Mouse (Mus musculus) CH12.LX (cell line): ENCODE measurements around the gene Spc24. TPM values are rescaled to one million over a fixed set of nuclear protein-coding genes. Genes with fewer than 3 reads are reported as not detected.
A peak's percentile ranks its signal among the peaks of the same experiment; 100 is the strongest.

ENCODE experiments used
- DNase-seq: peaks from one replicate; pipeline ENCODE4 v3.0.0-alpha.2; 2013; ENCODE audit errors: extremely low read depth
- H3K27ac ChIP-seq: 2 replicates; pipeline ENCODE4 v1.5.1; 2012; ENCODE audit warnings: low read depth, mild to moderate bottlenecking, control low read depth, moderate library complexity; ENCODE audit not compliant: insufficient read depth
- H3K27me3 ChIP-seq: replicated peaks from 2 replicates; pipeline ENCODE3; 2012; ENCODE audit warnings: inconsistent platforms
- H3K36me3 ChIP-seq, 2 experiments: replicated peaks in 1 of 2; 2 replicates each; pipeline versions ENCODE3 to v1.6.1; 2012; ENCODE audit warnings: inconsistent platforms in 1 of 2, low read length in 1 of 2, mild to moderate bottlenecking in 1 of 2, mixed read lengths in 1 of 2, moderate library complexity in 1 of 2; ENCODE audit not compliant: control insufficient read depth in 1 of 2, insufficient read depth in 1 of 2
- H3K4me1 ChIP-seq, 2 experiments: 2 replicates each; pipeline ENCODE4 v1.6.1; 2012; ENCODE audit warnings: inconsistent platforms in 1 of 2, moderate library complexity in 1 of 2; ENCODE audit not compliant: insufficient read depth in 2 of 2, control insufficient read depth in 1 of 2
- H3K4me2 ChIP-seq: 2 replicates; pipeline ENCODE4 v1.6.1; 2012; ENCODE audit warnings: low read depth, mild to moderate bottlenecking, control low read depth; ENCODE audit not compliant: poor library complexity, insufficient read depth, severe bottlenecking
- H3K4me3 ChIP-seq, 3 experiments: fragments of 150-350 bp in 1 of 3; sonication (generic) in 1 of 3; replicated peaks in 1 of 3; 2 replicates each; pipeline versions ENCODE3 to v1.5.1; 2011 to 2012; ENCODE audit warnings: low read depth in 2 of 3, low read length in 2 of 3, mild to moderate bottlenecking in 2 of 3, moderate library complexity in 2 of 3, control low read depth in 1 of 3, improper control_type of control experiment in 1 of 3, inconsistent platforms in 1 of 3, mixed read lengths in 1 of 3; ENCODE audit not compliant: poor library complexity in 1 of 3
- H3K79me2 ChIP-seq: replicated peaks from 2 replicates; pipeline ENCODE4 v1.6.1; 2012; ENCODE audit warnings: mild to moderate bottlenecking, moderate library complexity; ENCODE audit not compliant: control insufficient read depth, poor library complexity, insufficient read depth, severe bottlenecking; ENCODE audit errors: extremely low read depth
- H3K9ac ChIP-seq: 2 replicates; pipeline ENCODE4 v1.6.1; 2012; ENCODE audit warnings: low read depth, mild to moderate bottlenecking, control low read depth, moderate library complexity; ENCODE audit not compliant: insufficient read depth
- H3K9me3 ChIP-seq: replicated peaks from 2 replicates; pipeline ENCODE3; 2012; ENCODE audit warnings: low read length, inconsistent platforms, mixed read lengths
- BHLHE40 ChIP-seq: IDR thresholded peaks from 2 replicates; pipeline ENCODE4 v1.6.1; 2011; ENCODE audit warnings: mild to moderate bottlenecking, low read depth, low read length, improper control_type of control experiment
- CHD1 ChIP-seq: IDR thresholded peaks from 2 replicates; pipeline ENCODE4 v1.6.1; 2012; ENCODE audit warnings: low read depth, low read length, improper control_type of control experiment, inconsistent platforms
- CHD2 ChIP-seq: IDR thresholded peaks from 2 replicates; pipeline ENCODE4 v1.6.1; 2011; ENCODE audit warnings: low read length, improper control_type of control experiment
- CTCF ChIP-seq, 2 experiments: IDR thresholded peaks in 1 of 2; conservative IDR thresholded peaks in 1 of 2; 2 replicates each; pipeline ENCODE4 v1.5.1; 2011 to 2012; ENCODE audit warnings: low read depth in 2 of 2, low read length in 2 of 2, improper control_type of control experiment in 1 of 2, inconsistent platforms in 1 of 2, mild to moderate bottlenecking in 1 of 2, moderate library complexity in 1 of 2
- E2F4 ChIP-seq: IDR thresholded peaks from 2 replicates; pipeline ENCODE4 v1.6.1; 2011; ENCODE audit warnings: low read depth, low read length, improper control_type of control experiment; ENCODE audit not compliant: insufficient replicate concordance
- ELF1 ChIP-seq: IDR thresholded peaks from 2 replicates; pipeline ENCODE4 v1.6.1; 2014; ENCODE audit warnings: low read depth, mild to moderate bottlenecking, inconsistent platforms, low read length, improper control_type of control experiment
- EP300 ChIP-seq: IDR thresholded peaks from 2 replicates; pipeline ENCODE4 v1.6.1; 2011; ENCODE audit warnings: low read length, improper control_type of control experiment
- ETS1 ChIP-seq: conservative IDR thresholded peaks from 2 replicates; pipeline ENCODE4 v1.6.1; 2012; ENCODE audit warnings: low read depth, mild to moderate bottlenecking, inconsistent platforms, low read length, improper control_type of control experiment, moderate library complexity
- GABPA ChIP-seq: IDR thresholded peaks from 2 replicates; pipeline ENCODE4 v1.6.1; 2012; ENCODE audit warnings: low read depth, low read length, improper control_type of control experiment, inconsistent platforms; ENCODE audit not compliant: insufficient replicate concordance
- HCFC1 ChIP-seq: IDR thresholded peaks from 2 replicates; pipeline ENCODE4 v1.6.1; 2012; ENCODE audit warnings: low read depth, mild to moderate bottlenecking, inconsistent platforms, low read length, improper control_type of control experiment
- IRF4 ChIP-seq: IDR thresholded peaks from 2 replicates; pipeline ENCODE4 v1.6.1; 2014; ENCODE audit warnings: low read depth, mild to moderate bottlenecking, inconsistent platforms, low read length, improper control_type of control experiment
- JUN ChIP-seq: IDR thresholded peaks from 2 replicates; pipeline ENCODE4 v1.6.1; 2011; ENCODE audit warnings: low read depth, mild to moderate bottlenecking, low read length, improper control_type of control experiment, moderate library complexity; ENCODE audit not compliant: insufficient read depth
- JUND ChIP-seq: conservative IDR thresholded peaks from 2 replicates; pipeline ENCODE4 v1.6.1; 2011; ENCODE audit warnings: low read depth, low read length, improper control_type of control experiment
- KAT2A ChIP-seq: IDR thresholded peaks from 2 replicates; pipeline ENCODE4 v1.6.1; 2012; ENCODE audit warnings: low read length, improper control_type of control experiment, inconsistent platforms; ENCODE audit not compliant: insufficient replicate concordance
- MAFK ChIP-seq: IDR thresholded peaks from 2 replicates; pipeline ENCODE4 v1.6.1; 2011; ENCODE audit warnings: low read length, improper control_type of control experiment; ENCODE audit not compliant: insufficient replicate concordance
- MAX ChIP-seq: IDR thresholded peaks from 2 replicates; pipeline ENCODE4 v1.6.1; 2011; ENCODE audit warnings: low read length, improper control_type of control experiment
- MAZ ChIP-seq: IDR thresholded peaks from 2 replicates; pipeline ENCODE4 v1.6.1; 2012; ENCODE audit warnings: low read depth, mild to moderate bottlenecking, inconsistent platforms, low read length, improper control_type of control experiment, moderate library complexity
- MEF2A ChIP-seq: IDR thresholded peaks from 2 replicates; pipeline ENCODE4 v1.6.1; 2014; ENCODE audit warnings: low read depth, mild to moderate bottlenecking, inconsistent platforms, low read length, improper control_type of control experiment, borderline replicate concordance
- MXI1 ChIP-seq: IDR thresholded peaks from 2 replicates; pipeline ENCODE4 v1.6.1; 2011; ENCODE audit warnings: mild to moderate bottlenecking, low read depth, low read length, improper control_type of control experiment
- MYC ChIP-seq: IDR thresholded peaks from 2 replicates; pipeline ENCODE4 v1.6.1; 2011; ENCODE audit warnings: low read depth, mild to moderate bottlenecking, improper control_type of control experiment, low read length
- NELFE ChIP-seq: IDR thresholded peaks from 2 replicates; pipeline ENCODE4 v1.6.1; 2011; ENCODE audit warnings: low read depth, low read length, improper control_type of control experiment
- NRF1 ChIP-seq: IDR thresholded peaks from 2 replicates; pipeline ENCODE4 v1.6.1; 2014; ENCODE audit warnings: low read depth, mild to moderate bottlenecking, inconsistent platforms, low read length, improper control_type of control experiment, moderate library complexity
- PAX5 ChIP-seq: IDR thresholded peaks from 2 replicates; pipeline ENCODE4 v1.6.1; 2012; ENCODE audit warnings: low read length, inconsistent platforms, mixed read lengths
- POLR2A ChIP-seq: IDR thresholded peaks from 2 replicates; pipeline ENCODE4 v1.6.1; 2011; ENCODE audit warnings: low read depth, mild to moderate bottlenecking, improper control_type of control experiment, low read length
- POLR2AphosphoS2 ChIP-seq: IDR thresholded peaks from 2 replicates; pipeline ENCODE4 v1.6.1; 2011; ENCODE audit warnings: low read depth, low read length, improper control_type of control experiment
- RAD21 ChIP-seq: IDR thresholded peaks from 2 replicates; pipeline ENCODE4 v1.6.1; 2011; ENCODE audit warnings: low read depth, mild to moderate bottlenecking, low read length, improper control_type of control experiment, moderate library complexity
- RCOR1 ChIP-seq: conservative IDR thresholded peaks from 2 replicates; pipeline ENCODE4 v1.6.1; 2012; ENCODE audit warnings: low read depth, mild to moderate bottlenecking, inconsistent platforms, low read length, improper control_type of control experiment
- SIN3A ChIP-seq: IDR thresholded peaks from 2 replicates; pipeline ENCODE4 v1.6.1; 2012; ENCODE audit warnings: low read length, improper control_type of control experiment, inconsistent platforms
- SMC3 ChIP-seq: IDR thresholded peaks from 2 replicates; pipeline ENCODE4 v1.6.1; 2011; ENCODE audit warnings: low read depth, low read length, improper control_type of control experiment
- TBP ChIP-seq: conservative IDR thresholded peaks from 2 replicates; pipeline ENCODE4 v1.6.1; 2011; ENCODE audit warnings: low read depth, low read length, improper control_type of control experiment
- TCF12 ChIP-seq: IDR thresholded peaks from 2 replicates; pipeline ENCODE4 v1.6.1; 2014; ENCODE audit warnings: low read depth, mild to moderate bottlenecking, inconsistent platforms, low read length, improper control_type of control experiment
- UBTF ChIP-seq: IDR thresholded peaks from 2 replicates; pipeline ENCODE4 v1.6.1; 2012; ENCODE audit warnings: low read depth, mild to moderate bottlenecking, inconsistent platforms, low read length, improper control_type of control experiment, moderate library complexity
- USF1 ChIP-seq: IDR thresholded peaks from 2 replicates; pipeline ENCODE4 v1.6.1; 2014; ENCODE audit warnings: low read depth, mild to moderate bottlenecking, inconsistent platforms, low read length, improper control_type of control experiment
- USF2 ChIP-seq: conservative IDR thresholded peaks from 2 replicates; pipeline ENCODE4 v1.6.1; 2011; ENCODE audit warnings: low read depth, low read length, improper control_type of control experiment
- ZC3H11A ChIP-seq: IDR thresholded peaks from 2 replicates; pipeline ENCODE4 v1.6.1; 2012; ENCODE audit warnings: low read depth, mild to moderate bottlenecking, inconsistent platforms, low read length, improper control_type of control experiment
- ZKSCAN1 ChIP-seq: IDR thresholded peaks from 2 replicates; pipeline ENCODE4 v1.6.1; 2012; ENCODE audit warnings: low read depth, inconsistent platforms, low read length, improper control_type of control experiment, borderline replicate concordance
- ZMIZ1 ChIP-seq: IDR thresholded peaks from 2 replicates; pipeline ENCODE4 v1.6.1; 2012; ENCODE audit warnings: low read depth, mild to moderate bottlenecking, inconsistent platforms, low read length, improper control_type of control experiment
- ZNF384 ChIP-seq: IDR thresholded peaks from 2 replicates; pipeline ENCODE4 v1.6.1; 2012; ENCODE audit warnings: low read depth, low read length, improper control_type of control experiment, inconsistent platforms
- dilution Hi-C: fragments of 300-500 bp; cut with MboI; formaldehyde crosslinking; loops from 2 replicates; pipeline ENCODE4 v1.14.3; 2020; ENCODE audit warnings: low sequenced_read_pairs; ENCODE audit not compliant: extremely low pct_unique_long_range_greater_than_20kb, extremely low pct_ligation_motif_present
- in situ Hi-C: fragments of 300-500 bp; cut with MboI; formaldehyde crosslinking; loops from 3 replicates; pipeline ENCODE4 v1.14.3; 2019; ENCODE audit warnings: low sequenced_read_pairs, low pct_ligation_motif_present, low pct_unique_long_range_greater_than_20kb, mixed read lengths
- polyA plus RNA-seq: library from polyadenylated mRNA; unstranded; fragments of >175 nt; gene quantifications from 2 replicates; pipeline ENCODE4 v1.2.1, GENCODE M21; 2012; ENCODE audit warnings: low read depth; ENCODE audit not compliant: insufficient read length
- total RNA-seq, 2 experiments: library from RNA; depleted of rRNA; stranded (reverse); fragments of 300-350 nt in 1 of 2; fragments of >200 nt in 1 of 2; gene quantifications; 2 replicates each; pipeline ENCODE4 v1.2.3; 2012 to 2014

Spc24 gene
- total and polyA plus RNA-seq, 3 experiments: 74.3 to 83.2 (median 82.7) TPM

DNA sequence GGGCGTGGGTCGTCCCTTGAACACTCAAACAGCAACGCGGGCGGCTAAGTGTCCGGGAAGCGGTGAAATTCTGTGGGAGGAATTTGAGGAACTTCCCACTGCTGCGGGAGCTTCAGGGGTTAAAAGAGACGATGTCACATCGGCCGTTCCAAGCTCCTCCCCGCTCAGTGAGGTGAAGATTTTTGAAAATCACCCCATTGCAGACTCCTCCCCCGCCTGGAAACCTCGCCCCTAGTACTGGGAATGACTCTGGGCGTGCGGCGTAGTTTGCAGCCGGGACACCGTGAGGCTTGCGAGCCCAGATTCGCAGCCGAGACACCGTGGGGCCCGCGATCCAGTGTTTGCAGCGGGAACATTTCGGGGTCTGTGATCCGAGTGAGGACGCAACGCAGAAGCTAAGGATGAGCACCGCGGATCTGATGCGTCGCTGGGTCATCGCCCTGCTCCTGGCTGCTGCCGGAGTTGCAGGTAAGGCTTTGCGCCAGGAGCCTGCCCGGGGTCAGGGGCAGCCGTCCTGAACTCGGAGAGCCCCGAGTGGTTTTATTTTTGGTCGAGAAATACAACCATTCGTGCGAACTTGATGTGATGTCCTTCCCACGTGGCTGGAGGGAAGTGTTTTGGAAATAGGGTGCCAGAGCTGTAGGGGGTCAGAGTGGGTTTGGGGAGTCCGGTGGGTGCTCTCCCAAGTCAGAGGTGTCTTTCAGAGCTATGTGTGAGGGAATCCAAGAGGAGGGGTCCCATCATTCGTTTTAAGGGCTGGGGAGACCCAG is 36.5 kb downstream of the Spc24 start, which contains the start of gene Ldlr:
Gene Ldlr (plus strand): TSS at position 107 of the 770 bp plus-strand sequence.
- peak within 1 kb of the TSS; percentile 45 for H3K9ac ChIP-seq
- H3K27me3 ChIP-seq: no peaks in the 10 kb centered on the region
- no peaks in the 10 kb centered on the region for H3K9me3 ChIP-seq
- in situ Hi-C loops: no loop called here
- peaks cover 6 to 67% of the 10 kb centered on the region in 2 experiments for H3K4me1 ChIP-seq
- TF ChIP-seq MAX (peak; percentile 78; the same call in 1 of the 2 replicates), ETS1 (no peak), BHLHE40 (no peak), KAT2A (no peak), POLR2AphosphoS2 (no peak), RAD21 (no peak), JUND (no peak), ZMIZ1 (peak; percentile 85; the same call in 1 of the 2 replicates), TBP (peak; percentile 78; the same call in 1 of the 2 replicates), EP300 (no peak), CHD1 (no peak), PAX5 (no peak), TCF12 (peak; percentile 71), MYC (peak; percentile 24; the same call in 1 of the 2 replicates), MAFK (no peak), MEF2A (no peak), GABPA (no peak), SIN3A (peak; percentile 60), ZKSCAN1 (no peak), JUN (no peak), ZNF384 (no peak), RCOR1 (no peak), USF2 (no peak), CHD2 (peak; percentile 2; the same call in 1 of the 2 replicates), HCFC1 (0 out of 2 replicates have a peak, but pooled peaks have one; percentile 18), MAZ (peak; percentile 62; the same call in 1 of the 2 replicates), MXI1 (no peak; the same call in 1 of the 2 replicates), POLR2A (peak; percentile 71), ZC3H11A (no peak), USF1 (no peak), E2F4 (no peak), IRF4 (no peak; the same call in none of the 2 replicates), UBTF (no peak; the same call in 1 of the 2 replicates), ELF1 (no peak), NELFE (peak; percentile 57), NRF1 (no peak), SMC3 (no peak), CTCF (conservative IDR thresholded peaks at IDR 0.05 in 1 of 2, IDR thresholded peaks at IDR 0.05 in 1 of 2; ENCODE audit: low read depth in 2 of 2, low read length in 2 of 2) (no peak)
- peak within 1 kb of the TSS; percentile 83 to 90 (median 85) for H3K4me3 ChIP-seq
- peaks cover 43% of the 10 kb centered on the region for H3K79me2 ChIP-seq
- H3K4me2 ChIP-seq: peak within 1 kb of the TSS; percentile 67
- DNase-seq: peak; percentile 93
- dilution Hi-C loops: no loop called here
- H3K36me3 ChIP-seq: peaks cover 0 to 33% of the 10 kb centered on the region in 2 experiments
- peak within 1 kb of the TSS; percentile 51 for H3K27ac ChIP-seq
